Mouse (Mus musculus): ENCODE results near the gene Mrs2. TPM values are rescaled to one million over a fixed set of nuclear protein-coding genes. Genes with fewer than 3 reads are reported as not detected.

Mrs2 gene
- 47.6 and 53.6 TPM in 2 replicates for polyA plus RNA-seq (2012; rRNA removed)

GRCm38 (mm10) chr13:25019793-25020539 lies at the start of gene Mrs2:
Mrs2 (minus strand) TSS chr13:25020379.
- TF ChIP-seq POLR2A (IDR thresholded peaks at IDR 0.05; ENCODE audit: extremely low read depth, insufficient read depth, low read length) (peak; percentile 94), CTCF (IDR thresholded peaks at IDR 0.05; ENCODE audit: extremely low read depth, insufficient read depth, low read length) (no peak)
- Histone ChIP-seq H3K4me1 (ENCODE audit: control insufficient read depth, insufficient read depth, low read length) (peaks cover 2% of the 10 kb centered on the region; the same call in 1 of the 2 replicates), H3K27ac (ENCODE audit: insufficient read depth, low read length) (peak within 1 kb of the TSS; percentile 63; the same call in 1 of the 2 replicates), H3K4me3 (ENCODE audit: insufficient read depth, low read length) (peak within 1 kb of the TSS; percentile 73)

- no peaks in the 10 kb centered on the region for H3K4me1 ChIP-seq (ENCODE audit: control insufficient read depth, insufficient read depth, low read length)
- no peak overlapping the region for H3K4me3 ChIP-seq (ENCODE audit: insufficient read depth, low read length)
- TF ChIP-seq POLR2A (IDR thresholded peaks at IDR 0.05; ENCODE audit: extremely low read depth, insufficient read depth, low read length), result no peak
- no peak for TF ChIP-seq CTCF (IDR thresholded peaks at IDR 0.05; ENCODE audit: extremely low read depth, insufficient read depth, low read length)
- H3K27ac ChIP-seq (ENCODE audit: insufficient read depth, low read length), result no peak overlapping the region
These were observed 49.6 kb upstream of the Mrs2 start for GRCm38 (mm10) chr13:25069765-25070164.

GRCm38 (mm10) chr13:25067183-25067582 lies 47.0 kb upstream of the Mrs2 start:
- H3K4me3 ChIP-seq (ENCODE audit: insufficient read depth, low read length), result no peak overlapping the region
- no peak overlapping the region for H3K27ac ChIP-seq (ENCODE audit: insufficient read depth, low read length)
- TF ChIP-seq CTCF (IDR thresholded peaks at IDR 0.05; ENCODE audit: extremely low read depth, insufficient read depth, low read length) (no peak), POLR2A (IDR thresholded peaks at IDR 0.05; ENCODE audit: extremely low read depth, insufficient read depth, low read length) (no peak)
- no peaks in the 10 kb centered on the region for H3K4me1 ChIP-seq (ENCODE audit: control insufficient read depth, insufficient read depth, low read length)

- H3K4me1 ChIP-seq (ENCODE audit: control insufficient read depth, insufficient read depth, low read length), result no peaks in the 10 kb centered on the region
- no peak overlapping the region for H3K4me3 ChIP-seq (ENCODE audit: insufficient read depth, low read length)
- H3K27ac ChIP-seq (ENCODE audit: insufficient read depth, low read length), result no peak overlapping the region
- TF ChIP-seq POLR2A (IDR thresholded peaks at IDR 0.05; ENCODE audit: extremely low read depth, insufficient read depth, low read length) (no peak), CTCF (IDR thresholded peaks at IDR 0.05; ENCODE audit: extremely low read depth, insufficient read depth, low read length) (no peak)
These were observed 46.5 kb upstream of the Mrs2 start for GRCm38 (mm10) chr13:25066659-25067058.

- TF ChIP-seq POLR2A (IDR thresholded peaks at IDR 0.05; ENCODE audit: extremely low read depth, insufficient read depth, low read length) (no peak), CTCF (IDR thresholded peaks at IDR 0.05; ENCODE audit: extremely low read depth, insufficient read depth, low read length) (no peak)
- Histone ChIP-seq H3K4me1 (ENCODE audit: control insufficient read depth, insufficient read depth, low read length) (no peaks in the 10 kb centered on the region), H3K27ac (ENCODE audit: insufficient read depth, low read length) (no peak within 1 kb of the TSS), H3K4me3 (ENCODE audit: insufficient read depth, low read length) (peak within 1 kb of the TSS; percentile 39)
These were observed 35.9 kb upstream of the Mrs2 start, which contains the start of gene Dcdc2a for GRCm38 (mm10) chr13:25055873-25056667. Dcdc2a (plus strand) TSS chr13:25056004.

GRCm38 (mm10) chr13:25055111-25055554 lies 35.0 kb upstream of the Mrs2 start:
- TF ChIP-seq POLR2A (IDR thresholded peaks at IDR 0.05; ENCODE audit: extremely low read depth, insufficient read depth, low read length) (no peak), CTCF (IDR thresholded peaks at IDR 0.05; ENCODE audit: extremely low read depth, insufficient read depth, low read length) (no peak)
- no peak overlapping the region for H3K27ac ChIP-seq (ENCODE audit: insufficient read depth, low read length)
- H3K4me1 ChIP-seq (ENCODE audit: control insufficient read depth, insufficient read depth, low read length), result no peaks in the 10 kb centered on the region
- peak overlapping the region; percentile 39; the same call in 1 of the 2 replicates for H3K4me3 ChIP-seq (ENCODE audit: insufficient read depth, low read length)

- Histone ChIP-seq H3K4me3 (ENCODE audit: insufficient read depth, low read length) (no peak overlapping the region), H3K27ac (ENCODE audit: insufficient read depth, low read length) (no peak overlapping the region), H3K4me1 (ENCODE audit: control insufficient read depth, insufficient read depth, low read length) (no peaks in the 10 kb centered on the region)
- TF ChIP-seq CTCF (IDR thresholded peaks at IDR 0.05; ENCODE audit: extremely low read depth, insufficient read depth, low read length), result no peak
- TF ChIP-seq POLR2A (IDR thresholded peaks at IDR 0.05; ENCODE audit: extremely low read depth, insufficient read depth, low read length), result no peak
These were observed 32.5 kb upstream of the Mrs2 start for GRCm38 (mm10) chr13:25052671-25053070.

GRCm38 (mm10) chr13:25039488-25039887 lies 19.3 kb upstream of the Mrs2 start:
- TF ChIP-seq CTCF (IDR thresholded peaks at IDR 0.05; ENCODE audit: extremely low read depth, insufficient read depth, low read length) (no peak), POLR2A (IDR thresholded peaks at IDR 0.05; ENCODE audit: extremely low read depth, insufficient read depth, low read length) (no peak)
- Histone ChIP-seq H3K27ac (ENCODE audit: insufficient read depth, low read length) (no peak overlapping the region), H3K4me1 (ENCODE audit: control insufficient read depth, insufficient read depth, low read length) (no peaks in the 10 kb centered on the region), H3K4me3 (ENCODE audit: insufficient read depth, low read length) (no peak overlapping the region)

- Histone ChIP-seq H3K27ac (ENCODE audit: insufficient read depth, low read length) (no peak overlapping the region), H3K4me1 (ENCODE audit: control insufficient read depth, insufficient read depth, low read length) (no peaks in the 10 kb centered on the region), H3K4me3 (ENCODE audit: insufficient read depth, low read length) (no peak overlapping the region)
- TF ChIP-seq POLR2A (IDR thresholded peaks at IDR 0.05; ENCODE audit: extremely low read depth, insufficient read depth, low read length), result no peak
- no peak for TF ChIP-seq CTCF (IDR thresholded peaks at IDR 0.05; ENCODE audit: extremely low read depth, insufficient read depth, low read length)
These were observed 6.9 kb upstream of the Mrs2 start for GRCm38 (mm10) chr13:25027114-25027425.

All from cortical plate, adult 2 months (tissue).